Mouse (Mus musculus): Measurements from ENCODE around the gene Tnpo2. TPM values are rescaled to one million over a fixed set of nuclear protein-coding genes. Genes with fewer than 3 reads are reported as not detected.
A peak's percentile ranks its signal among the peaks of the same experiment; 100 is the strongest.

The Tnpo2 gene
- total and polyA plus RNA-seq, 2 experiments from 2014 or later = 52.3 to 155 TPM

GRCm38 (mm10) chr8:85059879-85060616 lies 23.3 kb downstream of the Tnpo2 start, which contains the start of gene Fbxw9:
Gene Fbxw9, plus strand, starts transcription at chr8:85060055.
- Histone ChIP-seq H3K4me2 (ENCODE audit: low read depth) (peak within 1 kb of the TSS; percentile 83), H3K9ac (peak within 1 kb of the TSS; percentile 78), H3K36me3 (ENCODE audit: insufficient read depth) (peaks cover 21% of the 10 kb centered on the region), H3K4me1 (ENCODE audit: insufficient read depth) (peaks cover 6% of the 10 kb centered on the region), H3K9me3 (ENCODE audit: low read length) (no peaks in the 10 kb centered on the region), H3K4me3 (ENCODE audit: low read depth, low read length) (peak within 1 kb of the TSS; percentile 70), H3K27me3 (ENCODE audit: insufficient read depth, low read length) (no peaks in the 10 kb centered on the region), H3K27ac (ENCODE audit: low read depth, low read length) (peak within 1 kb of the TSS; percentile 76)
- DNase-seq (peak; percentile 97), ATAC-seq (peak; percentile 97)
- 0 out of 2 replicates have a peak, but pooled peaks have one; percentile 8 for TF ChIP-seq CTCF (IDR thresholded peaks at IDR 0.05; ENCODE audit: low read depth)
- 2% methylated on average over 52 of the region's 53 CpGs for WGBS

- 98% methylated on average over 4 of the region's 4 CpGs for WGBS
- TF ChIP-seq CTCF (IDR thresholded peaks at IDR 0.05; ENCODE audit: low read depth) = no peak
- peaks cover 6% of the 10 kb centered on the region for H3K4me1 ChIP-seq (ENCODE audit: insufficient read depth)
- H3K27ac ChIP-seq (ENCODE audit: low read depth, low read length) = no peak overlapping the region
- no peak overlapping the region for H3K4me2 ChIP-seq (ENCODE audit: low read depth)
- H3K9me3 ChIP-seq (ENCODE audit: low read length) = no peaks in the 10 kb centered on the region
- H3K27me3 ChIP-seq (ENCODE audit: insufficient read depth, low read length) = no peaks in the 10 kb centered on the region
- DNase-seq (no peak), ATAC-seq (no peak)
- no peak overlapping the region for H3K9ac ChIP-seq
- peaks cover 26% of the 10 kb centered on the region for H3K36me3 ChIP-seq (ENCODE audit: insufficient read depth)
- H3K4me3 ChIP-seq (ENCODE audit: low read depth, low read length) = no peak overlapping the region
Measured at GRCm38 (mm10) chr8:85062603-85063002, 25.9 kb downstream of the Tnpo2 start.

GRCm38 (mm10) chr8:85065213-85065612 lies 28.5 kb downstream of the Tnpo2 start:
- WGBS = 39% methylated on average over 2 of the region's 2 CpGs
- Histone ChIP-seq H3K4me2 (ENCODE audit: low read depth) (no peak overlapping the region), H3K4me3 (ENCODE audit: low read depth, low read length) (no peak overlapping the region), H3K9ac (no peak overlapping the region), H3K27me3 (ENCODE audit: insufficient read depth, low read length) (no peaks in the 10 kb centered on the region), H3K9me3 (ENCODE audit: low read length) (no peaks in the 10 kb centered on the region), H3K27ac (ENCODE audit: low read depth, low read length) (no peak overlapping the region), H3K36me3 (ENCODE audit: insufficient read depth) (peaks cover 40% of the 10 kb centered on the region), H3K4me1 (ENCODE audit: insufficient read depth) (peaks cover 6% of the 10 kb centered on the region)
- TF ChIP-seq CTCF (IDR thresholded peaks at IDR 0.05; ENCODE audit: low read depth) = no peak
- DNase-seq (no peak), ATAC-seq (no peak)

- ATAC-seq = no peak
Measured at GRCm38 (mm10) chr8:85067155-85067554, 30.4 kb downstream of the Tnpo2 start.

GRCm38 (mm10) chr8:85067982-85068381 lies 31.3 kb downstream of the Tnpo2 start, which contains the start of gene Gm5741:
Gene Gm5741, minus strand, starts transcription at chr8:85067982.
- Histone ChIP-seq H3K36me3 (ENCODE audit: insufficient read depth) (peaks cover 40% of the 10 kb centered on the region), H3K27me3 (ENCODE audit: insufficient read depth, low read length) (no peaks in the 10 kb centered on the region), H3K4me3 (ENCODE audit: low read depth, low read length) (no peak within 1 kb of the TSS), H3K9me3 (ENCODE audit: low read length) (no peaks in the 10 kb centered on the region), H3K9ac (no peak within 1 kb of the TSS), H3K4me1 (ENCODE audit: insufficient read depth) (peaks cover 12% of the 10 kb centered on the region), H3K4me2 (ENCODE audit: low read depth) (no peak within 1 kb of the TSS), H3K27ac (ENCODE audit: low read depth, low read length) (no peak within 1 kb of the TSS)
- no peak for TF ChIP-seq CTCF (IDR thresholded peaks at IDR 0.05; ENCODE audit: low read depth)
- DNase-seq (no peak), ATAC-seq (no peak)

More at GRCm38 (mm10) chr8:85067155-85067554, 30.4 kb downstream of the Tnpo2 start:
- TF ChIP-seq CTCF (IDR thresholded peaks at IDR 0.05; ENCODE audit: low read depth) = no peak
- peaks cover 6% of the 10 kb centered on the region for H3K4me1 ChIP-seq (ENCODE audit: insufficient read depth)
- 95% methylated on average over 2 of the region's 2 CpGs for WGBS
- no peak overlapping the region for H3K27ac ChIP-seq (ENCODE audit: low read depth, low read length)
- no peak overlapping the region for H3K4me3 ChIP-seq (ENCODE audit: low read depth, low read length)
- no peak for DNase-seq
- H3K27me3 ChIP-seq (ENCODE audit: insufficient read depth, low read length) = no peaks in the 10 kb centered on the region
- H3K9ac ChIP-seq = no peak overlapping the region
- no peak overlapping the region for H3K4me2 ChIP-seq (ENCODE audit: low read depth)
- H3K9me3 ChIP-seq (ENCODE audit: low read length) = no peaks in the 10 kb centered on the region
- H3K36me3 ChIP-seq (ENCODE audit: insufficient read depth) = peaks cover 40% of the 10 kb centered on the region

- TF ChIP-seq CTCF (IDR thresholded peaks at IDR 0.05; ENCODE audit: low read depth) = no peak
- Histone ChIP-seq H3K4me3 (ENCODE audit: low read depth, low read length) (peak overlapping the region; percentile 94), H3K9me3 (ENCODE audit: low read length) (no peaks in the 10 kb centered on the region), H3K27me3 (ENCODE audit: insufficient read depth, low read length) (no peaks in the 10 kb centered on the region), H3K4me1 (ENCODE audit: insufficient read depth) (peaks cover 12% of the 10 kb centered on the region), H3K27ac (ENCODE audit: low read depth, low read length) (peak overlapping the region; percentile 94), H3K36me3 (ENCODE audit: insufficient read depth) (peaks cover 54% of the 10 kb centered on the region), H3K9ac (peak overlapping the region; percentile 85), H3K4me2 (ENCODE audit: low read depth) (peak overlapping the region; percentile 69)
- 84% methylated on average over 5 of the region's 5 CpGs for WGBS
- DNase-seq (no peak), ATAC-seq (no peak)
Measured at GRCm38 (mm10) chr8:85071041-85071440, 34.3 kb downstream of the Tnpo2 start.

GRCm38 (mm10) chr8:85071514-85072281 lies 35.0 kb downstream of the Tnpo2 start, which contains the start of gene Dhps:
Gene Dhps, plus strand, starts transcription at chr8:85071757.
- Histone ChIP-seq H3K9me3 (ENCODE audit: low read length) (no peaks in the 10 kb centered on the region), H3K4me1 (ENCODE audit: insufficient read depth) (peaks cover 12% of the 10 kb centered on the region), H3K4me3 (ENCODE audit: low read depth, low read length) (peak within 1 kb of the TSS; percentile 94), H3K9ac (peak within 1 kb of the TSS; percentile 85), H3K27ac (ENCODE audit: low read depth, low read length) (peak within 1 kb of the TSS; percentile 94), H3K4me2 (ENCODE audit: low read depth) (peak within 1 kb of the TSS; percentile 69), H3K36me3 (ENCODE audit: insufficient read depth) (peaks cover 55% of the 10 kb centered on the region), H3K27me3 (ENCODE audit: insufficient read depth, low read length) (no peaks in the 10 kb centered on the region)
- under 1% methylated on average over 67 of the region's 68 CpGs for WGBS
- peak; percentile 94 for DNase-seq
- TF ChIP-seq CTCF (IDR thresholded peaks at IDR 0.05; ENCODE audit: low read depth) = no peak; the same call in 1 of the 2 replicates
- ATAC-seq = peak; percentile 96
